ENCODE assay signal across 8 mouse cellular contexts in the genomic region with DNA sequence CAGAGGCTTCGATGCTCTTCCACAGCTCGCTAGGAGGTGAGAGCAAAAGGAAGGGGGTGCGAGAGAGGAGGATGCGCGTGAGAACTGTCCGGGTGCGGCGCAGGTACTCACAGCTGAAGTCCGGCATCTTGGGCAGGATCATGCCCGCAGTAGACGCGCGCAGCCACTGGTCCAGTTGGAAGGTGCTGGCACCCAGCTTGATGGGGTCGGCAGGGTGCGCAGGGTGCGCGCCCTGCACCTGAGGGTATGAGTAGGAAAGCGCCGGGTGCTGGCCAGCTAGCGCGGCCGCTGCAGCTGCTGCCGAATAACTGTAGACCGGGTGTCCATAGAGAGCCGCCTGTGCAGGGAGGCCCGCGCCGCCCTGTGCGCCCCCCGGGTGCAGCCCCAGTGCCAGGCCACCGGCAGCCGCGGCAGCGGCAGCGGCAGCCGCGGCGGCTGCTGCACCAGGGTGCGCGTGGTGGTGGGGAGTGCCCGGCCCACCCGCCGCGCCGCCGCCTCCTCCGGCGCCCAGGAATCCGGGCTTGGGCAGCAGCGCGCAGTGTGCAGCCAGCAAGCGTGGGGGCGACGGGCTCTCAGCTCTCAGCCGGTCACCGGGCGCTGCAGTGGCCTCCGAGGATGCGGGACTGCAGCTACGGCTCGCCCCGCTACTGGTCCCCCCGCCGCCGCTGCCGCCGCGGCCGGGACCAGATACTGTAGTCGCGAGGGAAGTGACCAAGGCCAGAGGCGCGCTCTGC. TPM values are rescaled to one million over a fixed set of nuclear protein-coding genes. Genes with fewer than 3 reads are reported as not detected.
DNase-seq lines count a peak whose midpoint lies in the region; ATAC-seq lines count a peak whose summit lies in the region.

No protein-coding gene starts in this region.

- WGBS in embryonic facial prominence, embryonic 14.5 days = 3% methylated on average over 21 of the region's 73 CpGs
- 1% methylated on average over 59 of the region's 73 CpGs for WGBS in intestine, embryonic 14.5 days

- H3K36me3 ChIP-seq in embryonic facial prominence, embryonic 14.5 days (ENCODE audit: control insufficient read depth, insufficient read depth, low read length) = no peaks in the 10 kb centered on the region
- no peaks in the 10 kb centered on the region for H3K36me3 ChIP-seq in intestine, embryonic 14.5 days (ENCODE audit: control insufficient read depth, insufficient read depth, low read length)

- H3K27me3 ChIP-seq in embryonic facial prominence, embryonic 14.5 days (replicated peaks; ENCODE audit: control insufficient read depth, insufficient read depth, low read length) = peaks cover 100% of the 10 kb centered on the region
- peaks cover 100% of the 10 kb centered on the region for H3K27me3 ChIP-seq in intestine, embryonic 14.5 days (replicated peaks; ENCODE audit: control insufficient read depth, insufficient read depth, low read length)

- no peaks in the 10 kb centered on the region; the same call in 1 of the 2 replicates for H3K4me1 ChIP-seq in embryonic facial prominence, embryonic 14.5 days (ENCODE audit: control insufficient read depth, insufficient read depth, low read length)
- H3K4me1 ChIP-seq in intestine, embryonic 14.5 days (replicated peaks; ENCODE audit: control insufficient read depth, insufficient read depth, low read length) = 0 out of 2 replicates have a peak, but pooled peaks cover 5% of the 10 kb centered on the region

- no peaks in the 10 kb centered on the region for H3K9me3 ChIP-seq in embryonic facial prominence, embryonic 14.5 days (ENCODE audit: control insufficient read depth, low read length)
- H3K9me3 ChIP-seq in intestine, embryonic 14.5 days (ENCODE audit: control insufficient read depth, low read length) = no peaks in the 10 kb centered on the region

- H3K27ac ChIP-seq in embryonic facial prominence, embryonic 14.5 days (replicated peaks; ENCODE audit: low read depth, low read length) = no peak overlapping the region
- no peak overlapping the region for H3K27ac ChIP-seq in intestine, embryonic 14.5 days (ENCODE audit: low read depth)

- peak; percentile 16 for DNase-seq in kidney, postnatal 10 days
- no peak for DNase-seq in kidney, postnatal 14 days
- DNase-seq in embryonic facial prominence, embryonic 14.5 days (ENCODE audit: low spot score) = no peak
- DNase-seq in intestine, embryonic 14.5 days (ENCODE audit: low spot score) = peak; percentile 72
- DNase-seq in neural tube, embryonic 10.5 days (ENCODE audit: extremely low spot score, low spot score) = peak; percentile 62
- DNase-seq in spleen, postnatal 10 days (ENCODE audit: low spot score in 2 of 2) = no peak
- DNase-seq in left cerebral cortex, postnatal 25 days (ENCODE audit: low spot score in 2 of 2) = no peak
- DNase-seq in layer of hippocampus, postnatal 14 days (ENCODE audit: low spot score in 2 of 2) = no peak

- ATAC-seq in embryonic facial prominence, embryonic 14.5 days (ENCODE audit: low read depth) = no peak
- peak; percentile 22; the same call in 1 of the 2 replicates for ATAC-seq in intestine, embryonic 14.5 days (replicated peaks; ENCODE audit: low FRiP score, low TSS enrichment, low read depth)

- intact Hi-C loops in left cerebral cortex, postnatal 25 days (cut with DNase I) = no loop called here

- H3K4me3 ChIP-seq in embryonic facial prominence, embryonic 14.5 days (ENCODE audit: low read depth, low read length) = peak overlapping the region; percentile 41
- peak overlapping the region; percentile 43 for H3K4me3 ChIP-seq in intestine, embryonic 14.5 days (ENCODE audit: low read depth, low read length)

- peak overlapping the region; percentile 60 for H3K4me2 ChIP-seq in embryonic facial prominence, embryonic 14.5 days (ENCODE audit: low read depth, low read length)
- peak overlapping the region; percentile 57 for H3K4me2 ChIP-seq in intestine, embryonic 14.5 days (ENCODE audit: low read length)

- peak overlapping the region; percentile 14; the same call in 1 of the 2 replicates for H3K9ac ChIP-seq in embryonic facial prominence, embryonic 14.5 days (ENCODE audit: low read depth, low read length)
- H3K9ac ChIP-seq in intestine, embryonic 14.5 days (ENCODE audit: low read length) = peak overlapping the region; percentile 44

RNA-seq across cellular contexts. Expression of gene Mnx1, which starts 0.6 kb away (rescaled TPM):
- 0.10 TPM in 1 of 2 replicates, not detected in the other for polyA plus RNA-seq in embryonic facial prominence, embryonic 14.5 days (2014; fragmentation: Nextera tagmentation; extraction: Ambion mirVana)
- polyA plus RNA-seq in intestine, embryonic 14.5 days (2014; fragmentation: Nextera tagmentation; extraction: Ambion mirVana) = 1.8 and 2.7 TPM in 2 replicates
- not detected for total RNA-seq in left cerebral cortex, postnatal 25 days (2021)
- total RNA-seq in layer of hippocampus, postnatal 14 days (2021) = not detected

RNA-seq across cellular contexts. Expression of gene Nom1, which starts 43.2 kb away (rescaled TPM):
- polyA plus RNA-seq in embryonic facial prominence, embryonic 14.5 days (2014; fragmentation: Nextera tagmentation; extraction: Ambion mirVana) = 17.4 and 28.9 TPM in 2 replicates
- 26.2 and 34.0 TPM in 2 replicates for polyA plus RNA-seq in intestine, embryonic 14.5 days (2014; fragmentation: Nextera tagmentation; extraction: Ambion mirVana)
- 10 to 100 TPM; 19.2 to 24.8 TPM for total RNA-seq in left cerebral cortex, postnatal 25 days (2021)
- 10 to 100 TPM; 14.2 to 17.4 TPM for total RNA-seq in layer of hippocampus, postnatal 14 days (2021)

Comparison
In these comparisons a context has a peak if more than half of its experiments do, and no peak if none do; other contexts are left out.
1. DNase-seq: peak in kidney, postnatal 10 days (single experiment), intestine, embryonic 14.5 days (single experiment) and neural tube, embryonic 10.5 days (single experiment); none in kidney, postnatal 14 days (single experiment), embryonic facial prominence, embryonic 14.5 days (single experiment), spleen, postnatal 10 days (0 of 2), left cerebral cortex, postnatal 25 days (0 of 2) and layer of hippocampus, postnatal 14 days (0 of 2).